In the genomic region with DNA sequence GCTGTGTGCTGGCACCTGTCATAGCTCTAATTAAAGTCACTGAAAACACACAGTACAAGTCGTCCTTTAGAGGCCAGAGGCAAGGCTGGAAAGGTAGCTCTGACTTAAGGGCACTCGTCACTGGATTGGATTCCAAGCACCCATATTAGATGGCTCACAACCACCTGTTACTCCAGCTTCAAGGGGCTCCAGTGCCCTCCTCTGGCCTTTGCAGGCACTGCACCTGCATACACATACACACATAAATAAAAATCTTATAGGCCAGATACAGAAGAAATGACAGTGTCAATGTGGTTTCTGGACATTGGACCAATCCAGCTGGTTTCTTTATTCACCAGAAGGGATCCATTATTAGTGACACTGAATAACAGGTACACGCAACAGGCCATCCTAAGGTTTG, we compare ENCODE assay signal across 26 mouse cellular contexts. TPM values are rescaled to one million over a fixed set of nuclear protein-coding genes. Genes with fewer than 3 reads are reported as not detected.
DNase-seq lines count a peak whose midpoint lies in the region; ATAC-seq and TF ChIP-seq lines count a peak whose summit lies in the region.
"Had no signal": no experiment of that assay in that cellular context is flagged by ENCODE, and none has a peak within 500 bp of the region (broad histone marks: within the 10 kb centered on the region; RNA-seq: fewer than 3 reads in every experiment).

No protein-coding gene starts in this region.

- no peak overlapping the region for H3K27ac ChIP-seq in liver, postnatal 0 days (ENCODE audit: low read depth)
- no peak overlapping the region for H3K27ac ChIP-seq in MEL (ENCODE audit: control insufficient read depth, low read depth, low read length)
- no peak overlapping the region for H3K27ac ChIP-seq in cerebellum, adult 2 months (ENCODE audit: insufficient read depth, low read length)
- H3K27ac ChIP-seq: forebrain, embryonic 10.5 days; gastrocnemius, adult 2 months; heart, embryonic 15.5 days; hindbrain, embryonic 14.5 days; left cerebral cortex, adult 2 months; lung, embryonic 15.5 days; macrophage; midbrain, embryonic 10.5 days; neural tube, embryonic 13.5 days had no signal

- no peaks in the 10 kb centered on the region for H3K79me2 ChIP-seq in MEL (ENCODE audit: control insufficient read depth, insufficient read depth, low read length, poor library complexity)

- WGBS in liver, postnatal 0 days (ENCODE audit: insufficient replicate concordance): 64% methylated on average over 3 of the region's 3 CpGs
- 77% methylated on average over 3 of the region's 3 CpGs for WGBS in cerebellum, adult 2 months

- ATAC-seq in liver, postnatal 0 days: no peak
- ATAC-seq: forebrain, postnatal 0 days; intestine, embryonic 16.5 days; midbrain, embryonic 16.5 days had no signal

- H3K4me3 ChIP-seq in liver, postnatal 0 days (ENCODE audit: low read depth, low read length): no peak overlapping the region
- H3K4me3 ChIP-seq in MEL (ENCODE audit: control insufficient read depth in 1 of 2, insufficient read depth in 1 of 2, low read depth in 2 of 2, low read length in 2 of 2): no peak overlapping the region
- H3K4me3 ChIP-seq in cerebellum, adult 2 months (replicated peaks; ENCODE audit: insufficient read depth, low read depth, low read length): no peak overlapping the region
- H3K4me3 ChIP-seq: forebrain, embryonic 10.5 days; gastrocnemius, adult 2 months; heart, embryonic 15.5 days; left cerebral cortex, adult 2 months; lung, embryonic 15.5 days; midbrain, embryonic 10.5 days; myocyte; neural tube, embryonic 13.5 days had no signal

- no peaks in the 10 kb centered on the region for H3K36me3 ChIP-seq in liver, postnatal 0 days (replicated peaks; ENCODE audit: insufficient read depth, low read length)
- H3K36me3 ChIP-seq in MEL (ENCODE audit: control insufficient read depth in 1 of 2, insufficient read depth in 2 of 2, low read length in 2 of 2): no peaks in the 10 kb centered on the region
- H3K36me3 ChIP-seq: forebrain, embryonic 10.5 days; heart, embryonic 15.5 days; lung, embryonic 15.5 days; midbrain, embryonic 10.5 days; neural tube, embryonic 13.5 days had no signal

- no peak overlapping the region for H3K4me2 ChIP-seq in liver, postnatal 0 days (ENCODE audit: low read depth, low read length)
- H3K4me2 ChIP-seq: heart, embryonic 15.5 days; hindbrain, embryonic 14.5 days; lung, embryonic 15.5 days; neural tube, embryonic 13.5 days had no signal

- no peak for TF ChIP-seq POLR2A in MEL (IDR thresholded peaks at IDR 0.05; ENCODE audit: control insufficient read depth in 1 of 2, insufficient read depth in 1 of 2, low read depth in 1 of 2, low read length in 2 of 2, poor library complexity in 1 of 2)
- no peak for TF ChIP-seq POLR2A in cerebellum, adult 2 months (IDR thresholded peaks at IDR 0.05; ENCODE audit: borderline replicate concordance, insufficient read depth, low read length)

- no peaks in the 10 kb centered on the region for H3K27me3 ChIP-seq in liver, postnatal 0 days (ENCODE audit: insufficient read depth, low read length)
- H3K27me3 ChIP-seq in MEL (ENCODE audit: control insufficient read depth in 1 of 2, insufficient read depth in 2 of 2, low read length in 2 of 2): no peaks in the 10 kb centered on the region; a peak in 1 of 4 replicates
- no peaks in the 10 kb centered on the region for H3K27me3 ChIP-seq in cerebellum, adult 2 months (ENCODE audit: control insufficient read depth, insufficient read depth, low read length)
- H3K27me3 ChIP-seq: heart, embryonic 15.5 days; lung, embryonic 15.5 days; neural tube, embryonic 13.5 days had no signal

- DNase-seq in embryo, embryonic 10 days (ENCODE audit: low spot score): peak; percentile 1
- no peak for DNase-seq in embryo, embryonic 9.5 days (ENCODE audit: extremely low spot score)
- DNase-seq in liver, postnatal 0 days: no peak
- DNase-seq in liver: no peak
- peak; percentile 28 for DNase-seq in MEL (ENCODE audit: low read depth, low spot score)
- peak; percentile 11 for DNase-seq in induced T-regulatory cell, adult 2 months (ENCODE audit: low read depth)
- no peak for DNase-seq in frontal cortex, postnatal 25 days (ENCODE audit: low spot score in 2 of 2)
- DNase-seq in cerebellum, adult 2 months: no peak
- DNase-seq: cerebellum, adult 8-10 months; forebrain, postnatal 0 days; gastrocnemius, adult 2 months; heart, postnatal 4 days; layer of hippocampus, adult 9-11 months; retina, postnatal 1 day; thymus, postnatal 36 days had no signal

- H3K4me1 ChIP-seq in liver, postnatal 0 days (ENCODE audit: insufficient read depth): no peaks in the 10 kb centered on the region
- H3K4me1 ChIP-seq in MEL (ENCODE audit: control insufficient read depth in 1 of 2, insufficient read depth in 2 of 2, low read length in 2 of 2): no peaks in the 10 kb centered on the region
- no peaks in the 10 kb centered on the region for H3K4me1 ChIP-seq in cerebellum, adult 2 months (ENCODE audit: control insufficient read depth, insufficient read depth, low read length)
- H3K4me1 ChIP-seq: forebrain, embryonic 10.5 days; heart, embryonic 15.5 days; lung, embryonic 15.5 days; midbrain, embryonic 10.5 days; neural tube, embryonic 13.5 days had no signal

- H3K9me3 ChIP-seq in liver, postnatal 0 days (ENCODE audit: low read length): no peaks in the 10 kb centered on the region
- H3K9me3 ChIP-seq in MEL (replicated peaks; ENCODE audit: insufficient read depth, low read length): no peaks in the 10 kb centered on the region
- H3K9me3 ChIP-seq: heart, embryonic 15.5 days; lung, embryonic 15.5 days; neural tube, embryonic 13.5 days had no signal

- TF ChIP-seq CTCF in liver, postnatal 0 days (IDR thresholded peaks at IDR 0.05; ENCODE audit: low read depth): peak; percentile 18; the same call in 1 of the 2 replicates
- TF ChIP-seq CTCF in MEL (IDR thresholded peaks at IDR 0.05 in 2 of 3, conservative IDR thresholded peaks at IDR 0.05 in 1 of 3; ENCODE audit: control insufficient read depth in 1 of 3, insufficient read depth in 1 of 3, low read depth in 2 of 3, low read length in 3 of 3, poor library complexity in 1 of 3, severe bottlenecking in 1 of 3): peak; percentile 41 to 46 (median 43)
- no peak for TF ChIP-seq CTCF in cerebellum, adult 2 months (IDR thresholded peaks at IDR 0.05; ENCODE audit: borderline replicate concordance, insufficient read depth, low read depth, low read length)

- no peak for TF ChIP-seq EP300 in liver, postnatal 0 days (IDR thresholded peaks at IDR 0.05; ENCODE audit: low read depth)
- TF ChIP-seq EP300 in MEL (IDR thresholded peaks at IDR 0.05; ENCODE audit: low read depth in 1 of 2, low read length in 2 of 2): no peak

- peak; percentile 35 for TF ChIP-seq RAD21 in MEL (IDR thresholded peaks at IDR 0.05; ENCODE audit: low read depth, low read length)

- no peak overlapping the region for H3K9ac ChIP-seq in liver, postnatal 0 days (replicated peaks)
- H3K9ac ChIP-seq in MEL (ENCODE audit: control insufficient read depth, low read depth, low read length, poor library complexity, severe bottlenecking): no peak overlapping the region
- H3K9ac ChIP-seq: forebrain, postnatal 0 days; heart, embryonic 15.5 days; hindbrain, embryonic 14.5 days; lung, embryonic 15.5 days; neural tube, embryonic 13.5 days had no signal

TF ChIP-seq in MEL, 35 proteins besides CTCF, POLR2A, EP300 and RAD21:
- peak; percentile 22; the same call in 1 of the 2 replicates for TF ChIP-seq SMC3 (IDR thresholded peaks at IDR 0.05; ENCODE audit: low read depth, low read length)
- no peak for TF ChIP-seq POLR2AphosphoS5 (IDR thresholded peaks at IDR 0.05; ENCODE audit: borderline replicate concordance, low read depth, low read length)

RNA-seq across cellular contexts. Expression of gene Zfp787, which starts 36.3 kb away (rescaled TPM):
- polyA plus RNA-seq in liver, postnatal 0 days (2015; fragmentation: Nextera tagmentation; extraction: Ambion mirVana): 38.1 and 39.5 TPM in 2 replicates
- 19.3 and 22.7 TPM in 2 replicates for total RNA-seq in MEL (2012; rRNA removed)
- 10 to 100 TPM in 1 of 2 experiments, not detected in 1; 28.8 TPM for polyA plus RNA-seq in MEL (2012; ENCODE audit: insufficient read depth in 1 of 2, insufficient read length in 2 of 2, low read depth in 1 of 2, low replicate concordance in 2 of 2, missing spikeins in 1 of 2)
- polyA plus RNA-seq in cerebellum, adult 2 months (2012; rRNA removed): 45.2 and 45.9 TPM in 2 replicates

RNA-seq across cellular contexts. Expression of gene Zfp444, which starts 52.5 kb away (rescaled TPM):
- polyA plus RNA-seq in liver, postnatal 0 days (2015; fragmentation: Nextera tagmentation; extraction: Ambion mirVana): 26.0 and 27.3 TPM in 2 replicates
- total RNA-seq in MEL (2012; rRNA removed): 16.2 and 18.2 TPM in 2 replicates
- polyA plus RNA-seq in MEL (2012; ENCODE audit: insufficient read depth in 1 of 2, insufficient read length in 2 of 2, low read depth in 1 of 2, low replicate concordance in 2 of 2, missing spikeins in 1 of 2): 10 to 100 TPM in 1 of 2 experiments, not detected in 1; 24.2 TPM
- 52.0 and 52.2 TPM in 2 replicates for polyA plus RNA-seq in cerebellum, adult 2 months (2012; rRNA removed)

Comparison
In these comparisons a context has a peak if more than half of its experiments do, and no peak if none do; other contexts are left out.
1. DNase-seq: peak in embryo, embryonic 10 days (single experiment), MEL (single experiment) and induced T-regulatory cell, adult 2 months (single experiment); none in embryo, embryonic 9.5 days (single experiment), liver, postnatal 0 days (single experiment), liver (single experiment), frontal cortex, postnatal 25 days (0 of 2) and cerebellum, adult 2 months (0 of 2).